Mouse (Mus musculus) stomach, embryonic 16.5 days (tissue): ENCODE data around the gene Tmem181a. TPM values are rescaled to one million over a fixed set of nuclear protein-coding genes. Genes with fewer than 3 reads are reported as not detected.
"Not testable (repeated sequence)": the region's sequence is repeated elsewhere in the genome, so short reads cannot be mapped to it uniquely, and the experiment has no call there.

Experiments
- ATAC-seq: fragments of 200-750 bp; cut with Nextera tagmentation; 2 replicates; pipeline ENCODE4 v1.8.0; 2017; ENCODE audit warnings: moderate number of reproducible peaks, moderate TSS enrichment; ENCODE audit not compliant: insufficient read depth, low FRiP score
- H3K27ac ChIP-seq: fragments of 300-500 bp; sonication (generic); 2 replicates; pipeline ENCODE4 v1.5.1; 2014; ENCODE audit warnings: low read length
- H3K27me3 ChIP-seq: fragments of 300-500 bp; sonication (generic); 2 replicates; pipeline ENCODE4 v1.6.1; 2014; ENCODE audit warnings: low read length, control low read depth, mixed read lengths; ENCODE audit not compliant: control insufficient read depth, insufficient read depth
- H3K36me3 ChIP-seq: fragments of 300-500 bp; sonication (generic); 2 replicates; pipeline ENCODE4 v1.6.1; 2014; ENCODE audit warnings: low read length; ENCODE audit not compliant: control insufficient read depth, insufficient read depth
- H3K4me1 ChIP-seq: fragments of 300-500 bp; sonication (generic); 2 replicates; pipeline ENCODE4 v1.6.1; 2014; ENCODE audit warnings: low read length, control low read depth, mixed read lengths; ENCODE audit not compliant: control insufficient read depth, insufficient read depth
- H3K4me2 ChIP-seq: fragments of 300-500 bp; sonication (generic); 2 replicates; pipeline ENCODE4 v1.6.1; 2014; ENCODE audit warnings: low read depth, low read length, mixed read lengths
- H3K4me3 ChIP-seq: fragments of 300-500 bp; sonication (generic); replicated peaks from 2 replicates; pipeline ENCODE4 v1.5.1; 2014; ENCODE audit warnings: mild to moderate bottlenecking, low read length
- H3K9ac ChIP-seq: fragments of 300-500 bp; sonication (generic); 2 replicates; pipeline ENCODE4 v1.6.1; 2014; ENCODE audit warnings: low read length
- H3K9me3 ChIP-seq: fragments of 300-500 bp; sonication (generic); replicated peaks from 2 replicates; pipeline ENCODE4 v1.6.1; 2016; ENCODE audit warnings: low read length, control low read depth; ENCODE audit not compliant: control insufficient read depth
- WGBS: fragments of 180-500 bp; shearing (Covaris S2); extraction: QIAGEN DNeasy Blood & Tissue Kit; methylation state at CpG from one replicate; pipeline ENCODE4 v1.1.7; 2014; 5-methylcytosine and 5-hydroxymethylcytosine counted together
- polyA plus RNA-seq: library from polyadenylated mRNA; unstranded; fragments of >200 nt; fragmentation: Nextera tagmentation; extraction: Ambion mirVana; gene quantifications from 2 replicates; pipeline ENCODE4 v1.2.1, GENCODE M21; 2015

Gene Tmem181a
- polyA plus RNA-seq: 23.5 and 25.2 TPM in 2 replicates

GRCm38 (mm10) chr17:6256400-6257069, at the start of gene Tmem181a:
TSS of gene Tmem181a (plus strand) at chr17:6256860.
- H3K36me3 ChIP-seq, H3K9me3 ChIP-seq, H3K9ac ChIP-seq, H3K27ac ChIP-seq, H3K27me3 ChIP-seq, H3K4me1 ChIP-seq, H3K4me3 ChIP-seq: not testable (repeated sequence)
- 0 out of 2 replicates have a peak within 1 kb of the TSS, but pooled peaks have one; percentile 27 for H3K4me2 ChIP-seq
- WGBS: no CpG with 5 or more reads among the region's 51 CpGs
- peak; percentile 48; the same call in 1 of the 2 replicates for ATAC-seq

GRCm38 (mm10) chr17:6211721-6212120, 44.9 kb upstream of the Tmem181a start:
- no peak overlapping the region for H3K4me2 ChIP-seq
- peaks cover 8% of the 10 kb centered on the region for H3K36me3 ChIP-seq
- no peak for ATAC-seq
- no peak overlapping the region for H3K27ac ChIP-seq
- no peak overlapping the region for H3K9ac ChIP-seq
- H3K27me3 ChIP-seq: no peaks in the 10 kb centered on the region
- no peaks in the 10 kb centered on the region for H3K9me3 ChIP-seq
- H3K4me1 ChIP-seq: no peaks in the 10 kb centered on the region
- no peak overlapping the region for H3K4me3 ChIP-seq
- 76% methylated on average over 1 of the region's 1 CpGs for WGBS

GRCm38 (mm10) chr17:6215640-6216039, 41.0 kb upstream of the Tmem181a start:
- ATAC-seq: no peak
- Histone ChIP-seq H3K27me3 (no peaks in the 10 kb centered on the region), H3K9ac (no peak overlapping the region), H3K4me1 (no peaks in the 10 kb centered on the region), H3K36me3 (peaks cover 8% of the 10 kb centered on the region), H3K4me2 (no peak overlapping the region), H3K27ac (no peak overlapping the region), H3K9me3 (no peaks in the 10 kb centered on the region), H3K4me3 (no peak overlapping the region)
- WGBS: 87% methylated on average over 4 of the region's 4 CpGs

- H3K9ac ChIP-seq: no peak overlapping the region
- ATAC-seq: no peak
- H3K4me3 ChIP-seq: no peak overlapping the region
- no peaks in the 10 kb centered on the region for H3K9me3 ChIP-seq
- no peaks in the 10 kb centered on the region for H3K27me3 ChIP-seq
- no peak overlapping the region for H3K27ac ChIP-seq
- peaks cover 8% of the 10 kb centered on the region for H3K36me3 ChIP-seq
- 89% methylated on average over 10 of the region's 10 CpGs for WGBS
- H3K4me1 ChIP-seq: no peaks in the 10 kb centered on the region
- H3K4me2 ChIP-seq: no peak overlapping the region
Measured at GRCm38 (mm10) chr17:6216514-6216913, 40.1 kb upstream of the Tmem181a start.

- not testable (repeated sequence) for H3K4me1 ChIP-seq, H3K4me2 ChIP-seq, ATAC-seq, H3K27me3 ChIP-seq, H3K9ac ChIP-seq, H3K9me3 ChIP-seq, H3K36me3 ChIP-seq, H3K4me3 ChIP-seq, H3K27ac ChIP-seq
- WGBS: no CpG with 5 or more reads among the region's 7 CpGs
Measured at GRCm38 (mm10) chr17:6232633-6233032, 24.0 kb upstream of the Tmem181a start.

GRCm38 (mm10) chr17:6251298-6251697, 5.4 kb upstream of the Tmem181a start:
- not testable (repeated sequence) for ATAC-seq, H3K9me3 ChIP-seq, H3K27ac ChIP-seq, H3K9ac ChIP-seq, H3K4me1 ChIP-seq, H3K27me3 ChIP-seq, H3K36me3 ChIP-seq, H3K4me2 ChIP-seq, H3K4me3 ChIP-seq
- 92% methylated on average over 1 of the region's 1 CpGs for WGBS

- WGBS: 2% methylated on average over 11 of the region's 20 CpGs
- not testable (repeated sequence) for H3K4me3 ChIP-seq, H3K9ac ChIP-seq, H3K27me3 ChIP-seq, H3K9me3 ChIP-seq, H3K27ac ChIP-seq, ATAC-seq, H3K4me1 ChIP-seq, H3K36me3 ChIP-seq
- H3K4me2 ChIP-seq: 0 out of 2 replicates have a peak overlapping the region, but pooled peaks have one; percentile 27
Measured at GRCm38 (mm10) chr17:6257070-6257456, 403 bp downstream of the Tmem181a start.

- WGBS: 2% methylated on average over 55 of the region's 84 CpGs
- H3K9me3 ChIP-seq, H3K27me3 ChIP-seq, H3K36me3 ChIP-seq, H3K27ac ChIP-seq, H3K4me1 ChIP-seq: not testable (repeated sequence)
- peak; percentile 90 for ATAC-seq
- Histone ChIP-seq H3K9ac (peak overlapping the region; percentile 73), H3K4me2 (peak overlapping the region; percentile 56), H3K4me3 (peak overlapping the region; percentile 50)
Measured at GRCm38 (mm10) chr17:6269876-6270831, 13.5 kb downstream of the Tmem181a start.

GRCm38 (mm10) chr17:6270840-6271239, 14.2 kb downstream of the Tmem181a start:
- not testable (repeated sequence) for H3K27ac ChIP-seq, H3K9me3 ChIP-seq, H3K4me1 ChIP-seq, H3K27me3 ChIP-seq, H3K36me3 ChIP-seq
- peak overlapping the region; percentile 56 for H3K4me2 ChIP-seq
- peak overlapping the region; percentile 73 for H3K9ac ChIP-seq
- H3K4me3 ChIP-seq: peak overlapping the region; percentile 50
- ATAC-seq: 0 out of 2 replicates have a peak, but pooled peaks have one; percentile 14
- under 1% methylated on average over 23 of the region's 25 CpGs for WGBS
